Mouse (Mus musculus): Measurements from ENCODE around the gene Gm28635.

DNA sequence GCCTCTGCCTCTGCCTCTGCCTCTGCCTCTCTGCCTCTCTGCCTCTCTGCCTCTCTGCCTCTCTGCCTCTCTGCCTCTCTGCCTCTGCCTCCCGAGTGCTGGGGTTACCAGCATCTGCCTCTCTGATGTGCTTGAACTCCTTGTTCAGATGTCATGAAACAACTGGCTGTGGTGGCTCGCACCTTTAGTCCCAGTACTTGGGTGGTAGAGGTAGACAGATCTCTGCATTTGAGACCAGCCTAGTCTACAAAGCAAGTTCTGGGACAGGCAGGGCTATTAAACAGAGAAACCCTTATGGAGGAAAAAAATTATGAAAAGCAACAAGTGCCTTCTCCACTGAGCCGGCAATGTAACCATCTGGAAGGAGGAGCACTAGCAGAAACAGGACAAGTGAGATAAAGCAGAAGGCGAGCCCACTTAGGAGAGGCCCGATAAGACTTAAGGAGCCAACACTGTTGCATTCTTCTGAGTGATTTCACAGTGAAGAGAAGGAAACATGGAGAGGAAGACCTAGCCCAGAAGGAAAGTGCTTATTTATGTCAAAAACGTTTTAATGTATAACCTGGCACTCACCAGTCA lies 4.9 kb upstream of the Gm28635 start:
- TF ChIP-seq POLR2A (IDR thresholded peaks at IDR 0.05; ENCODE audit: borderline replicate concordance, control insufficient read depth, low read depth, low read length) (no peak), CTCF (IDR thresholded peaks at IDR 0.05; ENCODE audit: control insufficient read depth, insufficient read depth, low read length) (no peak)
